Mouse (Mus musculus) monocyte, adult 2 months (primary cell): ENCODE data around the gene Hoxb7.

Experiments used
- DNase-seq, 2 experiments: peaks; one replicate each; pipeline ENCODE4 v3.0.0; 2022; ENCODE audit warnings: low spot score in 2 of 2, low read depth in 1 of 2

Gene Hoxb7

GRCm38 (mm10) chr11:96285771-96286738, at the start of gene Hoxb7:
Hoxb7 (plus strand) TSS chr11:96286623.
- DNase-seq: no peak

GRCm38 (mm10) chr11:96240211-96240610, 46.2 kb upstream of the Hoxb7 start:
- DNase-seq: no peak

- DNase-seq: no peak
Measured at GRCm38 (mm10) chr11:96250901-96251300, 35.5 kb upstream of the Hoxb7 start.

- DNase-seq: no peak
Measured at GRCm38 (mm10) chr11:96251480-96252031, 34.9 kb upstream of the Hoxb7 start.

- no peak for DNase-seq
Measured at GRCm38 (mm10) chr11:96252541-96253120, 33.8 kb upstream of the Hoxb7 start.

- DNase-seq: no peak
Measured at GRCm38 (mm10) chr11:96254221-96254620, 32.2 kb upstream of the Hoxb7 start.

GRCm38 (mm10) chr11:96255111-96255995, 31.1 kb upstream of the Hoxb7 start:
- no peak for DNase-seq

- DNase-seq: no peak
Measured at GRCm38 (mm10) chr11:96255996-96256445, 30.4 kb upstream of the Hoxb7 start.

- no peak for DNase-seq
Measured at GRCm38 (mm10) chr11:96257141-96257540, 29.3 kb upstream of the Hoxb7 start.

- DNase-seq: no peak
Measured at GRCm38 (mm10) chr11:96259038-96259437, 27.4 kb upstream of the Hoxb7 start.

GRCm38 (mm10) chr11:96259511-96259910, 26.9 kb upstream of the Hoxb7 start:
- no peak for DNase-seq

- DNase-seq: no peak
Measured at GRCm38 (mm10) chr11:96260310-96260970, 26.0 kb upstream of the Hoxb7 start.

- no peak for DNase-seq
Measured at GRCm38 (mm10) chr11:96261323-96261890, 25.0 kb upstream of the Hoxb7 start.

- no peak for DNase-seq
Measured at GRCm38 (mm10) chr11:96262262-96262830, 24.1 kb upstream of the Hoxb7 start.

- DNase-seq: no peak
Measured at GRCm38 (mm10) chr11:96263636-96264389, 22.6 kb upstream of the Hoxb7 start.

- DNase-seq: no peak
Measured at GRCm38 (mm10) chr11:96264390-96265020, 21.9 kb upstream of the Hoxb7 start.

GRCm38 (mm10) chr11:96265954-96266353, 20.5 kb upstream of the Hoxb7 start:
- DNase-seq: no peak
